13 mouse cellular contexts compared by ENCODE assay signal in genomic region chr2:32787176-32787575, GRCm38 (mm10). TPM values are rescaled to one million over a fixed set of nuclear protein-coding genes. Genes with fewer than 3 reads are reported as not detected.
DNase-seq lines count a peak whose midpoint lies in the region; ATAC-seq and TF ChIP-seq lines count a peak whose summit lies in the region.
"Had no signal": no experiment of that assay in that cellular context is flagged by ENCODE, and none has a peak within 500 bp of the region (broad histone marks: within the 10 kb centered on the region; RNA-seq: fewer than 3 reads in every experiment).

No protein-coding gene starts in this region.

- peak in 1 of 2 experiments; percentile 54 for DNase-seq in cerebellum, adult 2 months
- DNase-seq in kidney, adult 2 months, result peak; percentile 30
- no peak for DNase-seq in kidney, adult 8-10 months
- DNase-seq in CH12.LX (ENCODE audit: extremely low read depth), result peak; percentile 23
- no peak for DNase-seq in layer of hippocampus, postnatal 36 days
- no peak for DNase-seq in kidney, postnatal 14 days
- DNase-seq: heart, adult 11 months had no signal

- no peak overlapping the region for H3K9ac ChIP-seq in CH12.LX (ENCODE audit: insufficient read depth, low read depth)
- H3K9ac ChIP-seq: midbrain, embryonic 15.5 days; stomach, embryonic 15.5 days had no signal

- H3K27ac ChIP-seq in cerebellum, adult 2 months (ENCODE audit: insufficient read depth, low read length), result no peak overlapping the region
- no peak overlapping the region for H3K27ac ChIP-seq in kidney, adult 2 months (ENCODE audit: insufficient read depth, low read depth, low read length)
- no peak overlapping the region for H3K27ac ChIP-seq in CH12.LX (ENCODE audit: insufficient read depth, low read depth)
- no peak overlapping the region for H3K27ac ChIP-seq in cortical plate, adult 2 months (ENCODE audit: insufficient read depth, low read length)
- H3K27ac ChIP-seq: forebrain, embryonic 10.5 days; midbrain, embryonic 15.5 days; stomach, embryonic 15.5 days had no signal

- no peaks in the 10 kb centered on the region for H3K27me3 ChIP-seq in cerebellum, adult 2 months (ENCODE audit: control insufficient read depth, insufficient read depth, low read length)
- no peaks in the 10 kb centered on the region for H3K27me3 ChIP-seq in kidney, adult 2 months (replicated peaks; ENCODE audit: control insufficient read depth, insufficient read depth, low read length)
- H3K27me3 ChIP-seq in CH12.LX (replicated peaks), result no peaks in the 10 kb centered on the region
- H3K27me3 ChIP-seq: midbrain, embryonic 15.5 days; stomach, embryonic 15.5 days had no signal

- no peaks in the 10 kb centered on the region for H3K9me3 ChIP-seq in CH12.LX (replicated peaks; ENCODE audit: low read length)
- H3K9me3 ChIP-seq: forebrain, embryonic 10.5 days; midbrain, embryonic 15.5 days; stomach, embryonic 15.5 days had no signal

- H3K4me2 ChIP-seq in CH12.LX (ENCODE audit: insufficient read depth, low read depth, poor library complexity, severe bottlenecking), result no peak overlapping the region
- H3K4me2 ChIP-seq: midbrain, embryonic 15.5 days; stomach, embryonic 15.5 days had no signal

- no peak for TF ChIP-seq POLR2A in cerebellum, adult 2 months (IDR thresholded peaks at IDR 0.05; ENCODE audit: borderline replicate concordance, insufficient read depth, low read length)
- TF ChIP-seq POLR2A in kidney, adult 2 months (IDR thresholded peaks at IDR 0.05; ENCODE audit: low read depth, low read length), result no peak
- TF ChIP-seq POLR2A in CH12.LX (IDR thresholded peaks at IDR 0.05; ENCODE audit: low read depth, low read length), result no peak
- TF ChIP-seq POLR2A in cortical plate, adult 2 months (IDR thresholded peaks at IDR 0.05; ENCODE audit: extremely low read depth, insufficient read depth, low read length), result no peak

- H3K36me3 ChIP-seq in kidney, adult 2 months (ENCODE audit: control insufficient read depth, insufficient read depth, low read length), result no peaks in the 10 kb centered on the region
- peaks cover 0 to 14% of the 10 kb centered on the region in 2 experiments for H3K36me3 ChIP-seq in CH12.LX (replicated peaks in 1 of 2; ENCODE audit: control insufficient read depth in 1 of 2, insufficient read depth in 1 of 2, low read length in 1 of 2)
- H3K36me3 ChIP-seq: stomach, embryonic 15.5 days had no signal

- H3K4me1 ChIP-seq in cerebellum, adult 2 months (ENCODE audit: control insufficient read depth, insufficient read depth, low read length), result peaks cover 6% of the 10 kb centered on the region
- H3K4me1 ChIP-seq in kidney, adult 2 months (ENCODE audit: control insufficient read depth, insufficient read depth, low read length), result no peaks in the 10 kb centered on the region
- H3K4me1 ChIP-seq in CH12.LX (ENCODE audit: control insufficient read depth in 1 of 2, insufficient read depth in 2 of 2), result peaks cover 0 to 33% of the 10 kb centered on the region in 2 experiments; a peak in 2 of 4 replicates
- peaks cover 1% of the 10 kb centered on the region; the same call in 1 of the 2 replicates for H3K4me1 ChIP-seq in cortical plate, adult 2 months (ENCODE audit: control insufficient read depth, insufficient read depth, low read length)
- H3K4me1 ChIP-seq: stomach, embryonic 15.5 days had no signal

- peak; percentile 57 for TF ChIP-seq RAD21 in CH12.LX (IDR thresholded peaks at IDR 0.05; ENCODE audit: low read depth, low read length)

- no peak overlapping the region for H3K4me3 ChIP-seq in cerebellum, adult 2 months (replicated peaks; ENCODE audit: insufficient read depth, low read depth, low read length)
- no peak overlapping the region for H3K4me3 ChIP-seq in kidney, adult 2 months (ENCODE audit: insufficient read depth, low read depth, low read length)
- no peak overlapping the region for H3K4me3 ChIP-seq in CH12.LX (replicated peaks in 1 of 3; ENCODE audit: low read depth in 2 of 3, low read length in 2 of 3, poor library complexity in 1 of 3)
- no peak overlapping the region for H3K4me3 ChIP-seq in cortical plate, adult 2 months (ENCODE audit: insufficient read depth, low read length)
- H3K4me3 ChIP-seq: forebrain, embryonic 10.5 days; midbrain, embryonic 15.5 days; stomach, embryonic 15.5 days had no signal

- dilution Hi-C loops in CH12.LX (cut with MboI; ENCODE audit: extremely low pct_ligation_motif_present, extremely low pct_unique_long_range_greater_than_20kb, low sequenced_read_pairs), result no loop called here

- H3K79me2 ChIP-seq in CH12.LX (replicated peaks; ENCODE audit: control insufficient read depth, extremely low read depth, insufficient read depth, poor library complexity, severe bottlenecking), result no peaks in the 10 kb centered on the region

- TF ChIP-seq CTCF in cerebellum, adult 2 months (IDR thresholded peaks at IDR 0.05; ENCODE audit: borderline replicate concordance, insufficient read depth, low read depth, low read length), result peak; percentile 50
- 0 out of 2 replicates have a peak, but pooled peaks have one; percentile 30 for TF ChIP-seq CTCF in kidney, adult 2 months (conservative IDR thresholded peaks at IDR 0.05; ENCODE audit: insufficient read depth, insufficient read length, low read depth, low read length)
- TF ChIP-seq CTCF in CH12.LX (conservative IDR thresholded peaks at IDR 0.05 in 1 of 2, IDR thresholded peaks at IDR 0.05 in 1 of 2; ENCODE audit: low read depth in 2 of 2, low read length in 2 of 2), result peak; percentile 25 to 62; a peak in 3 of 4 replicates
- peak; percentile 29; the same call in 1 of the 2 replicates for TF ChIP-seq CTCF in cortical plate, adult 2 months (IDR thresholded peaks at IDR 0.05; ENCODE audit: extremely low read depth, insufficient read depth, low read length)

- 47% methylated on average over 6 of the region's 6 CpGs for WGBS in cerebellum, adult 2 months
- 54% methylated on average over 6 of the region's 6 CpGs for WGBS in kidney, adult 2 months

- TF ChIP-seq EP300 in CH12.LX (IDR thresholded peaks at IDR 0.05; ENCODE audit: low read length), result no peak

- in situ Hi-C loops in CH12.LX (cut with MboI; ENCODE audit: low pct_ligation_motif_present, low pct_unique_long_range_greater_than_20kb, low sequenced_read_pairs), result no loop called here

- no peak for ATAC-seq in cerebellum, adult (ENCODE audit: insufficient number of reproducible peaks, low FRiP score, low TSS enrichment)
- ATAC-seq: intestine, embryonic 16.5 days; midbrain, embryonic 15.5 days had no signal

TF ChIP-seq in CH12.LX, 34 proteins besides CTCF, POLR2A, EP300 and RAD21:
- TF ChIP-seq CHD1 (IDR thresholded peaks at IDR 0.05; ENCODE audit: low read depth, low read length) (no peak), SMC3 (IDR thresholded peaks at IDR 0.05; ENCODE audit: low read depth, low read length) (peak; percentile 35), NRF1 (IDR thresholded peaks at IDR 0.05; ENCODE audit: low read depth, low read length) (no peak)
TF ChIP-seq in CH12.LX: peak in this region for 1.

RNA-seq across cellular contexts. Expression of gene Cfap157, which starts 2.9 kb away (rescaled TPM):
- polyA plus RNA-seq in cerebellum, adult 2 months (2012; rRNA removed), result 0.70 and 1.7 TPM in 2 replicates
- 0.12 TPM in 1 of 2 replicates, not detected in the other for polyA plus RNA-seq in kidney, adult 2 months (2012; rRNA removed)
- not detected in 2 replicates for total RNA-seq in CH12.LX (2012; rRNA removed)
- total RNA-seq in CH12.LX (2014; rRNA removed), result not detected in 2 replicates
- 0.23 and 0.67 TPM in 2 replicates for polyA plus RNA-seq in CH12.LX (2012; ENCODE audit: insufficient read length, low read depth)
- 0.11 and 0.35 TPM in 2 replicates for polyA plus RNA-seq in cortical plate, adult 2 months (2012; rRNA removed)
- under 1 TPM; 0.43 to 0.72 TPM for total RNA-seq in layer of hippocampus, postnatal 36 days (2021)

RNA-seq across cellular contexts. Expression of gene Ptrh1, which starts 11.6 kb away (rescaled TPM):
- 7.4 and 8.5 TPM in 2 replicates for polyA plus RNA-seq in cerebellum, adult 2 months (2012; rRNA removed)
- polyA plus RNA-seq in kidney, adult 2 months (2012; rRNA removed), result 8.0 and 11.8 TPM in 2 replicates
- total RNA-seq in CH12.LX (2012; rRNA removed) (9.2 and 11.1 TPM in 2 replicates), CH12.LX (2014; rRNA removed) (1.4 and 1.7 TPM in 2 replicates)
- polyA plus RNA-seq in CH12.LX (2012; ENCODE audit: insufficient read length, low read depth), result 4.6 and 6.9 TPM in 2 replicates
- polyA plus RNA-seq in cortical plate, adult 2 months (2012; rRNA removed), result 5.4 and 6.6 TPM in 2 replicates
- 1 to 10 TPM; 5.2 to 6.9 TPM for total RNA-seq in layer of hippocampus, postnatal 36 days (2021)

RNA-seq across cellular contexts. Expression of gene Ttc16, which starts 11.7 kb away (rescaled TPM):
- 2.0 and 2.6 TPM in 2 replicates for polyA plus RNA-seq in cerebellum, adult 2 months (2012; rRNA removed)
- 1.1 TPM in 2 replicates for polyA plus RNA-seq in kidney, adult 2 months (2012; rRNA removed)
- 0.81 and 0.97 TPM in 2 replicates for total RNA-seq in CH12.LX (2012; rRNA removed)
- total RNA-seq in CH12.LX (2014; rRNA removed), result 0.11 TPM in 1 of 2 replicates, not detected in the other
- polyA plus RNA-seq in CH12.LX (2012; ENCODE audit: insufficient read length, low read depth), result 0.24 TPM in 1 of 2 replicates, not detected in the other
- polyA plus RNA-seq in cortical plate, adult 2 months (2012; rRNA removed), result 1.8 and 2.2 TPM in 2 replicates
- 1 to 10 TPM in 1 of 2 experiments, under 1 TPM in 1; 0.85 to 1.1 TPM for total RNA-seq in layer of hippocampus, postnatal 36 days (2021)

RNA-seq across cellular contexts. Expression of gene Tor2a, which starts 30.1 kb away (rescaled TPM):
- 41.6 and 43.8 TPM in 2 replicates for polyA plus RNA-seq in cerebellum, adult 2 months (2012; rRNA removed)
- polyA plus RNA-seq in kidney, adult 2 months (2012; rRNA removed), result 72.5 and 93.3 TPM in 2 replicates
- 49.9 and 53.8 TPM in 2 replicates for total RNA-seq in CH12.LX (2012; rRNA removed)
- 37.5 and 41.4 TPM in 2 replicates for total RNA-seq in CH12.LX (2014; rRNA removed)
- polyA plus RNA-seq in CH12.LX (2012; ENCODE audit: insufficient read length, low read depth), result 28.5 and 33.3 TPM in 2 replicates
- 54.9 and 58.9 TPM in 2 replicates for polyA plus RNA-seq in cortical plate, adult 2 months (2012; rRNA removed)
- 10 to 100 TPM; 30.0 to 31.6 TPM for total RNA-seq in layer of hippocampus, postnatal 36 days (2021)

RNA-seq across cellular contexts. Expression of gene 6330409D20Rik, which starts 46.4 kb away (rescaled TPM):
- polyA plus RNA-seq in cerebellum, adult 2 months (2012; rRNA removed), result 5.6 and 7.7 TPM in 2 replicates
- polyA plus RNA-seq in kidney, adult 2 months (2012; rRNA removed), result not detected in 2 replicates
- total RNA-seq in CH12.LX (2012; rRNA removed) (not detected in 2 replicates), CH12.LX (2014; rRNA removed) (not detected in 2 replicates)
- polyA plus RNA-seq in CH12.LX (2012; ENCODE audit: insufficient read length, low read depth), result 0.41 and 0.46 TPM in 2 replicates
- 3.5 and 4.2 TPM in 2 replicates for polyA plus RNA-seq in cortical plate, adult 2 months (2012; rRNA removed)
- 1 to 10 TPM; 1.2 to 1.3 TPM for total RNA-seq in layer of hippocampus, postnatal 36 days (2021)
- polyA plus RNA-seq: intestine, embryonic 16.5 days had no signal

Comparison
In these comparisons a context has a peak if more than half of its experiments do, and no peak if none do; other contexts are left out.
1. DNase-seq: peak in kidney, adult 2 months (single experiment) and CH12.LX (single experiment); none in kidney, adult 8-10 months (0 of 2), layer of hippocampus, postnatal 36 days (0 of 2) and kidney, postnatal 14 days (single experiment).
2. Peak in every context shown above with its lines, with median percentiles within 50 percentile points of each other: CTCF ChIP-seq.